Mouse (Mus musculus): Measurements from ENCODE around the gene Hist1h2ab. TPM values are rescaled to one million over a fixed set of nuclear protein-coding genes. Genes with fewer than 3 reads are reported as not detected.
"Not testable (repeated sequence)": the region's sequence is repeated elsewhere in the genome, so short reads cannot be mapped to it uniquely, and the experiment has no call there.

Hist1h2ab gene
- 7.4 and 9.8 TPM in 2 replicates for polyA plus RNA-seq (2015; fragmentation: Nextera tagmentation; extraction: Ambion mirVana)

DNA sequence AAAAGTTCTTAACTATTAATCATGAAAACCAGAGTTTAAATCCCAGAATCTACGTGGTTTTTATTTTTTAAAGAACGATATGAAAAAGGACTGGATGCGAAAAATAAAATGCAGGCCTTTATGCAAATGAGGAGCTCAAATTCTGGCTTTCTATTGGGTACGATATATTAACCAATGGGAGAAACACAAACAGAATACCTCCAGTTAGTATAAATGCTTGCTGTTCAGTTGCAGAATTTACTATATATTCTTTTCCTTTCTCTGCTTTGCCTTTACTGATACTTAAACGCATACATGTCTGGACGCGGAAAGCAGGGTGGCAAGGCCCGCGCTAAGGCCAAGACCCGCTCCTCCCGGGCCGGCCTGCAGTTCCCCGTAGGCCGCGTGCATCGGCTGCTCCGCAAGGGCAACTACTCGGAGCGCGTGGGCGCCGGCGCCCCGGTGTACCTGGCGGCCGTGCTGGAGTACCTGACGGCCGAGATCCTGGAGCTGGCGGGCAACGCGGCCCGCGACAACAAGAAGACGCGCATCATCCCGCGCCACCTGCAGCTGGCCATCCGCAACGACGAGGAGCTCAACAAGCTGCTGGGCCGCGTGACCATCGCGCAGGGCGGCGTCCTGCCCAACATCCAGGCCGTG is at the start of gene Hist1h2ab:
Gene Hist1h2ab, plus strand, starts transcription at position 288 of the 639 bp plus-strand sequence.
- peaks cover 23% of the 10 kb centered on the region for H3K4me1 ChIP-seq (replicated peaks)
- H3K4me3 ChIP-seq: peak within 1 kb of the TSS; percentile 45
- ATAC-seq (ENCODE audit: low FRiP score, low read depth): peak; percentile 70
- WGBS: under 1% methylated on average over 32 of the region's 47 CpGs
- peak within 1 kb of the TSS; percentile 46 for H3K9ac ChIP-seq
- not testable (repeated sequence) for H3K27me3 ChIP-seq, H3K36me3 ChIP-seq, H3K9me3 ChIP-seq
- peak within 1 kb of the TSS; percentile 94 for H3K27ac ChIP-seq (replicated peaks)
- peak within 1 kb of the TSS; percentile 87 for H3K4me2 ChIP-seq

DNA sequence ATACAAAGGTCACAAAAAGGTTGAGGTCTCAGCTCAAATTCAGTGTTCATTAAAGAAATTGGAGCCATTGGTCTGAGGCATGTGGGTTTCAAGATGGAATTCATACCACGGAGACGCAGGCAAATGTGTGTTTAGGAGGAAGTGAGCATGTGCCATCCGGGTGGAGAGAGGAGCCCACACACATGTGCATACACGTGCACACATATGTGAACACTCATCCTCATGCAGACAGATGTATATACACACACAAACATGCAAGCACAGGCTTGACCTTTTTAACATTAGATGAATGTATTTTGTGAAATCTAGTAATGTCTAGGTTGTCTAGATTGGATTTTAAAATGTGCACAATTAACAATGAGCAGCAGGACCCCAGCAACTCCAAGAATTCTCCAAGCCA is 48.7 kb upstream of the Hist1h2ab start:
- H3K36me3 ChIP-seq: no peaks in the 10 kb centered on the region
- no peak overlapping the region for H3K27ac ChIP-seq (replicated peaks)
- WGBS: 83% methylated on average over 4 of the region's 4 CpGs
- no peak overlapping the region for H3K9ac ChIP-seq
- ATAC-seq (ENCODE audit: low FRiP score, low read depth): no peak
- H3K9me3 ChIP-seq: no peaks in the 10 kb centered on the region
- H3K4me1 ChIP-seq (replicated peaks): peaks cover 12% of the 10 kb centered on the region
- no peak overlapping the region for H3K4me3 ChIP-seq
- no peak overlapping the region for H3K4me2 ChIP-seq
- H3K27me3 ChIP-seq: no peaks in the 10 kb centered on the region

DNA sequence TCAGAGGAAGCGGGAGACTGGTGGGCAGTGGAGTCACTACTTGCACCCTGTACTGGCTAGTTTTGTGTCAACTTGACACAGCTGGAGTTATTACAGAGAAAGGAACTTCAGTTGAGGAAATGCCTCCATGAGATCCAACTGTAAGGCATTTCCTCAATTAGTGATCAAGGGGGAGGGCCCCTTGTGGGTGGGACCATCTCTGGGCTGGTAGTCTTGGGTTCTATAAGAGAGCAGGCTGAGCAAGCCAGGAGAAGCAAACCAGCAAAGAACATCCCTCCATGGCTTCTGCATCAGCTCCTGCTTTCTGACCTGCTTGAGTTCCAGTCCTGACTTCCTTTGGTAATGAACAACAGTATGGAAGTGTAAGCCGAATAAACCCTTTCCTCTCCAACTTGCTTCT is 48.1 kb upstream of the Hist1h2ab start:
- not testable (repeated sequence) for H3K27me3 ChIP-seq; ATAC-seq (ENCODE audit: low FRiP score, low read depth); H3K4me3 ChIP-seq; H3K9ac ChIP-seq; H3K9me3 ChIP-seq; H3K4me1 ChIP-seq (replicated peaks); H3K27ac ChIP-seq (replicated peaks); H3K4me2 ChIP-seq; H3K36me3 ChIP-seq
- 90% methylated on average over 2 of the region's 2 CpGs for WGBS

DNA sequence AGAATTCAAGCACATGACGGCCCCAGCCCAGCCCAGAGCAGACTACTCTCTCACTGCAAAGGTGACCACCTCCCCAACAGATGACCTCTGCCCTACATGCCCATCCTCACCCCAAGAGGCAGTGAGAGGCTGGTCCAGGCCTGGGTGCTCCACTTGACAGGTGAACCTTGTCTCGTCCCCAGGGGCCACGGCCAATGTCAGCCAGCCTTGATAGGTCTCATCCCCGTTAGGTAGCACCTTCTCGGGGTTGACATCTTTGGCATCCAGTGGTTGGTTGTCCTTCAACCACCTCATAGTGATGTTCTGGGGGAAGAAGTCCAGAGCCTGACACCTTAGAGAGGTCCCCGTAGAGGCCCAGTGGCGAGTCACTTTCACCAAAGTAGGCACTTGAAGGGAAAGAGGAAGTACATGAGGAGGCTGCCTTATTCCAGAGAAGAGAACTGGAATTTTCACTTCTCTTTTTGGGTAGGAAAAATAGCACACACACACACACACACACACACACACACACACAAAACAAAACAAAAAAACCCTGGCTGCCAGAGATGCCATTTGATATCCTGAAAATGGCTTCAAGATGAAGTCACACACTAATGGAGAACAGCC is 45.1 kb upstream of the Hist1h2ab start:
- no peak for ATAC-seq (ENCODE audit: low FRiP score, low read depth)
- no peak overlapping the region for H3K4me2 ChIP-seq
- H3K4me1 ChIP-seq (replicated peaks): peaks cover 8% of the 10 kb centered on the region
- H3K27me3 ChIP-seq: no peaks in the 10 kb centered on the region
- no peak overlapping the region for H3K4me3 ChIP-seq
- 96% methylated on average over 7 of the region's 7 CpGs for WGBS
- H3K9me3 ChIP-seq: no peaks in the 10 kb centered on the region
- no peak overlapping the region for H3K27ac ChIP-seq (replicated peaks)
- no peak overlapping the region for H3K9ac ChIP-seq
- no peaks in the 10 kb centered on the region for H3K36me3 ChIP-seq

DNA sequence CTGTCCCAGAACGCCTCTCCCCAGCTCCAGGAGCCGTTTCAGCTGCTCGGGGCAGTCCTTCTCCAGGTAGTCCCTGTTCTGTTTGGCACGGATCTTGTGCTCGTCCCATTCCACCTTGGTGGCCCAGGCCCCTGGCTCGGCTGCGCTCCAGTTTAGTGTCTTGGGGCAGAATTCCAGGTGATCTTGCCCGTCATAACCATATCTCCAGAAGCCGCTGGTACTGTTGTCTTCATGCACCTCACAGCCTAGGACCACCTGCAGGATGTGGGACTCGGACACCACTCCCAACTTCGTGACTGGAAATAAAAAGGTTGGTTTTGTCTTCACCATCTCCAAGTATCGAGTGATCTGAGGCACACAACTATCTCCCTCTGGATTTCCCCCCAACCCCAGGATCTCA is 44.2 kb upstream of the Hist1h2ab start:
- Histone ChIP-seq H3K27ac (replicated peaks) (no peak overlapping the region), H3K9me3 (no peaks in the 10 kb centered on the region), H3K27me3 (no peaks in the 10 kb centered on the region), H3K36me3 (no peaks in the 10 kb centered on the region), H3K9ac (no peak overlapping the region), H3K4me3 (no peak overlapping the region), H3K4me2 (no peak overlapping the region), H3K4me1 (replicated peaks) (peaks cover 8% of the 10 kb centered on the region)
- ATAC-seq (ENCODE audit: low FRiP score, low read depth): no peak
- WGBS: 92% methylated on average over 12 of the region's 12 CpGs

DNA sequence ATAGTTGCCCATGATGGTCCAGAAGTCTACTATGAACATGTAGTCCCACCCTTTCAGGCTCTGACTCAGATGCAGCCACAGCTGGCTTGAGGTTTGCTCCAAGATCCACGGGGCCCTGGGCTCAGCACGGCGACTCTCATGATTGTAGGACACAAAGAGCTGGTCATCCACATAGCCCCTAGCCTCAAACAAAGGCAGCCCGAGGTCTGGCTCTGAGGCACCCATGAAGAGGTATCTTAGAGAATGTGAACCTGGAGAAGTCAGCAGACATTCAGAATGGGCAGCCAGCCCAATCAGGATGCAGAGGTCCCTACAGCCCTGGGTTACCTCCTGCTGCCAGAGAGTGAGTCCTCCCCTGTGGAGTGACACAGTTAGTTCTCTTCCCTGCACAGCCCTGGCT is 42.9 kb upstream of the Hist1h2ab start:
- H3K36me3 ChIP-seq: no peaks in the 10 kb centered on the region
- H3K27me3 ChIP-seq: no peaks in the 10 kb centered on the region
- no peaks in the 10 kb centered on the region for H3K9me3 ChIP-seq
- H3K4me1 ChIP-seq (replicated peaks): peaks cover 8% of the 10 kb centered on the region
- H3K4me3 ChIP-seq: no peak overlapping the region
- H3K4me2 ChIP-seq: no peak overlapping the region
- no peak overlapping the region for H3K27ac ChIP-seq (replicated peaks)
- ATAC-seq (ENCODE audit: low FRiP score, low read depth): no peak
- WGBS: 77% methylated on average over 4 of the region's 4 CpGs
- no peak overlapping the region for H3K9ac ChIP-seq

DNA sequence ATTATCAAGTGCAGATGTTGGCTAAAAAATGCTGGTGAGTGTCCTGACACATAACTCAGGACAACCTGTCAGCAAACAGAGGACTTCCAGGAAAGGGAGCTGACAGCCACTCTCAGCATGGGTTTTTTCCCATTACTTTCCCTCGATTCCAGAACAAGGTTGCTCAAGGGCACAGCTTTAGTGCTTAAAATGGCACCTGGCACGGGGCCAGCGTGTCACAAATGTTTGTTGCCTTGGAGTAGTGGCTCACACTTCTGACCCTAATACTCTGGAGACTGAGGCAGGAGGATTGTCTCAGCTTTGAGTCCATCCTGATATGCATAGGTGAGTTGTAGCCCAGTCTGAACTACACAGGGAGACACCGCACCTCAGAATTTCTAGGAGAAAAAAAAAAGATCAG is 42.3 kb upstream of the Hist1h2ab start:
- ATAC-seq (ENCODE audit: low FRiP score, low read depth): no peak
- Histone ChIP-seq H3K9me3 (no peaks in the 10 kb centered on the region), H3K27ac (replicated peaks) (no peak overlapping the region), H3K27me3 (no peaks in the 10 kb centered on the region), H3K36me3 (no peaks in the 10 kb centered on the region), H3K4me2 (no peak overlapping the region), H3K4me3 (no peak overlapping the region), H3K4me1 (replicated peaks) (peaks cover 8% of the 10 kb centered on the region), H3K9ac (no peak overlapping the region)
- WGBS: 81% methylated on average over 4 of the region's 4 CpGs

DNA sequence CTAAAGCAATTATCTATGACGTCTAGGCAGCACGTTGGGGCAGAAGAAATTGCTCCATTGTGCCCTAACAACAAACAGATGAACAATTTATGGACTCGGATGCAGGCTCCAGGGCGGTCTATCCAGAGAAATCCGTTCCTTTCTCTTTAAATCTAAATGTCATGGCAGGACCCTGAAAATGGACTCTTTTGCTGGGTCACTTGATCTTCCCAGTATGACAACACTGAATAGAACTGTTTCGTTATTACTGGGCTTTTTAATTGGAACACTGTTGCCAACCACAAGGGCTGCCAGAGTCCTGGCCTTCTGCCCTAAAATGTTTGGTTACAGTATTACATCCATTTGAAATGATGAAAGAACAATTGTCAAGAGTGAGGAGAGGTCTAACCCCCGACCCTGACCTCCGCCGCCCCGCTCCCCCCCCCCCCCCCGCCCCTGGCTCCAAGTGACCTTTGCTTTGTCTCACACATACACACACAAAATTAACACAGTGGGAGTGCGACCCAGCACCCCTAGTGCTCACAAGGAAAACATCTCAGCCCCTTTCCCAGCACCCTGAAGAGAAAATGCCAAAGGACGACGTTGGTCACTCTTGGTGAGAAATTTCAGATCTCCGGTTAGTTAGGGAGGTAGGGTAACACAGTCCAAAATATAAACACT is 41.1 kb upstream of the Hist1h2ab start:
- no peaks in the 10 kb centered on the region for H3K36me3 ChIP-seq
- no peaks in the 10 kb centered on the region for H3K27me3 ChIP-seq
- WGBS: 9% methylated on average over 15 of the region's 15 CpGs
- H3K4me2 ChIP-seq: peak overlapping the region; percentile 54
- H3K4me1 ChIP-seq (replicated peaks): peaks cover 8% of the 10 kb centered on the region
- ATAC-seq (ENCODE audit: low FRiP score, low read depth): no peak
- H3K9ac ChIP-seq: peak overlapping the region; percentile 21; the same call in 1 of the 2 replicates
- peak overlapping the region; percentile 28 for H3K4me3 ChIP-seq
- H3K9me3 ChIP-seq: no peaks in the 10 kb centered on the region
- H3K27ac ChIP-seq (replicated peaks): peak overlapping the region; percentile 0; the same call in 1 of the 2 replicates

DNA sequence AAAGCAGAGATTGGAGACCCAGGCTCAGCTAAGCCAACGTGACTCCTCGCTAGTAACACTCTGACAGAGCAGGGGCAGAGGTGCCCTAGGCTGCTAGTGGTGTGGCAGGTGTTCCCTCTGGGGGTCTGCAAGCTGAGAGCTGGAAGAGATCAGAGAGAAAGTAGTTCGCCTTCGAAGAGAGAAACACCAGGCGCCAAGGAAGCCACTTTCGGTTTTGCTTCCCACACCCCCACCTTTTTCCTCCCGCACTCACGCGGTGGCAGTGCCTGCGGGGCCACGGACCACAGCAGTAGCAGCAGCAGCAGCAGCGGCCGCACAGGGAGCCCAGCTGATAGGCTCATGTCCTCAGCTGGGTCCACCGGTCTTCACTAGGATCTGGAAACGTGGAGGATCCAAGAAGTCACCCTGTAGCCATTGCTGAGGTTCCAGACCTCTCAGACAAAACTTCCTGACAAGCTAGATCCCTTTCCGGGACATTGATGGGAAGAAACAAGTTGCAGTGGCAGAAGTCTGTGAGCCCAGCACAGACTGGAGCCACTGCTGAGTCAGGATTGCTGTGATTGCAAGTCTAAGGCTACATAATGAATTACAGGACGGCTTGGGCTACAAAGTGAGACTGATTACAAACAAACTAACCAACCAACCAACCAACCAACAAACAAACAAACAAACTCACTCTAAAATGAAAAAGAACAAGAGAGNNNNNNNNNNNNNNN is 40.4 kb upstream of the Hist1h2ab start, which contains the start of gene Hfe:
Gene Hfe, minus strand, starts transcription at position 481 of the 716 bp plus-strand sequence.
- no peaks in the 10 kb centered on the region for H3K9me3 ChIP-seq
- peak within 1 kb of the TSS; percentile 21; the same call in 1 of the 2 replicates for H3K9ac ChIP-seq
- H3K4me3 ChIP-seq: peak within 1 kb of the TSS; percentile 28
- peak within 1 kb of the TSS; percentile 54 for H3K4me2 ChIP-seq
- ATAC-seq (ENCODE audit: low FRiP score, low read depth): peak; percentile 72; the same call in 1 of the 2 replicates
- H3K36me3 ChIP-seq: no peaks in the 10 kb centered on the region
- WGBS: 3% methylated on average over 17 of the region's 17 CpGs
- H3K4me1 ChIP-seq (replicated peaks): peaks cover 8% of the 10 kb centered on the region
- peak within 1 kb of the TSS; percentile 0; the same call in 1 of the 2 replicates for H3K27ac ChIP-seq (replicated peaks)
- H3K27me3 ChIP-seq: no peaks in the 10 kb centered on the region

DNA sequence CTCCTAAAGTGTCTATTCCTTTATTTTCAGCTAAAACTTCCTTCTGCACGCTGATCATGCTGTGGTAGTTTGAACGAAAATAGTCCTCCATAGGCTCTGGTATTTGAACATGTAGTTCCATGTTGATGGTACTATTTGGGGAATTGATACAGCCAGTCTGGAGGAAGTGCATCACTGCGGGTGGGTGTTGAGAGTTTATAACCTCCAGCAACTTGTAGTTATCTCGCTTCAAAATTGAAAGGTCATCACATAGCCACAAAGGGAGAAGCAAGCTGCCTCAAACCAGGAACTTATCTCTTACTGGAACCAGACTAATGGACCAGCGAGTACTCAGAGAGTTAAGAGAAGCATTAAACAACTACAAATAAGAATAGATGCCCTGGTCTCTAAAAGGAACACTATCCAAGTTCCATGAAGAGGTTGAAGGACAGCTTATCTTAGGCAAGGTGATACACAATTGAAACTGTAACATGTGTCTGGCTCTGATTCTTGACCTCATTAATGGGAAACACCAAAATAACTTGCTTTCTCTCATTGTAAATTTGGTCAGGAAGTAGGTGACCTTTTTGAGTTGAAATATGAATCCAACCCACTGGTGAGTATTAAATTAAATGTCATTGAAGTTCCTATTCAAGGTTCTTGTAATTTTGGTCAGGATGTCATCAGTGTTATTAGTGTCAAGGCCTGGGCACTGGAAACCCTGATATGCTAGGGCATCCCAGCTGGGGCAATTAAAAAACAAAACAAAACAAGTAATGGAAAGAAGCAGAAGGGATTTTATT is 34.5 kb upstream of the Hist1h2ab start:
- no peak overlapping the region for H3K27ac ChIP-seq (replicated peaks)
- ATAC-seq (ENCODE audit: low FRiP score, low read depth): no peak
- H3K9me3 ChIP-seq: no peaks in the 10 kb centered on the region
- no peak overlapping the region for H3K4me3 ChIP-seq
- no peaks in the 10 kb centered on the region for H3K4me1 ChIP-seq (replicated peaks)
- 88% methylated on average over 5 of the region's 5 CpGs for WGBS
- no peak overlapping the region for H3K9ac ChIP-seq
- no peak overlapping the region for H3K4me2 ChIP-seq
- no peaks in the 10 kb centered on the region for H3K36me3 ChIP-seq
- no peaks in the 10 kb centered on the region for H3K27me3 ChIP-seq

DNA sequence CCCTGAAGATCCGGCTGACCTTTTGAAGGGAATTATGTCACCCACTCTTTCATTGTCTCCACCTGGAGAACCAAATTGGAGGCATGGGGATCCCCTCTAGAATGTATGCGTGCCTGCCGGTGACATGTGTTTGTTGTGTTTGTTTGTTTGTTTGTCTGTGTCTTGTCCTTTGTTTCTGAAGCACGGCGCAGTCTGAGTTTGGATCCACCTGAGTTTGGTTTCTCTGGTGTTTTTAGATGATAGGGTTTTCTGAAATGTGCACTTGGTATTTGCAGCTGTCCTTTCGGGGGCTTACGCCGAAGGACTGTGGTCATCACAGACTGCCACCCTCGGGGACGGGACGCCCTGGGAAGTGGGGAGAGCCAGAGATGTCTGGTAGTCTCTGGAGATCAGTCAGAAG is 33.8 kb upstream of the Hist1h2ab start:
- H3K4me2 ChIP-seq: no peak overlapping the region
- H3K4me1 ChIP-seq (replicated peaks): no peaks in the 10 kb centered on the region
- no peak overlapping the region for H3K4me3 ChIP-seq
- H3K9ac ChIP-seq: no peak overlapping the region
- WGBS: 57% methylated on average over 11 of the region's 11 CpGs
- no peak for ATAC-seq (ENCODE audit: low FRiP score, low read depth)
- H3K27ac ChIP-seq (replicated peaks): no peak overlapping the region
- H3K27me3 ChIP-seq: no peaks in the 10 kb centered on the region
- no peaks in the 10 kb centered on the region for H3K9me3 ChIP-seq
- no peaks in the 10 kb centered on the region for H3K36me3 ChIP-seq
